Mouse (Mus musculus) adrenal gland, adult 18-20 months (tissue): ENCODE results near the gene Slc5a11. TPM values are rescaled to one million over a fixed set of nuclear protein-coding genes. Genes with fewer than 3 reads are reported as not detected.

Experiments used
- total RNA-seq, 2 experiments: library from RNA; stranded (reverse); gene quantifications; 1 replicate in 1 of 2; 2 replicates in 1 of 2; pipeline ENCODE4 v1.2.3; 2021

The Slc5a11 gene
- total RNA-seq, 2 experiments from 2014 or later, result not detected

Other genes starting within 250 kb of the Slc5a11 start
- 10 to 100 TPM; 42.7 to 62.0 TPM for gene Rbbp6, start 249.1 kb upstream of the Slc5a11 start, total RNA-seq
- gene Tnrc6a, start 90.9 kb upstream of the Slc5a11 start, total RNA-seq, result 10 to 100 TPM; 39.7 to 45.9 TPM
- gene Lcmt1, start 155.0 kb downstream of the Slc5a11 start, total RNA-seq, result 10 to 100 TPM; 25.9 to 26.6 TPM
- 10 to 100 TPM; 35.6 to 51.9 TPM for gene Arhgap17, start 155.1 kb downstream of the Slc5a11 start, total RNA-seq
- not detected for gene Aqp8, start 247.5 kb downstream of the Slc5a11 start, total RNA-seq